Mouse (Mus musculus): ENCODE data around the gene Fut8. TPM values are rescaled to one million over a fixed set of nuclear protein-coding genes. Genes with fewer than 3 reads are reported as not detected.

The Fut8 gene
- polyA plus RNA-seq, 1 experiment from 2014 or later, result 53.5 TPM

GRCm38 (mm10) chr12:77203136-77203535, 34.8 kb upstream of the Fut8 start:
- H3K27ac ChIP-seq (replicated peaks), result no peak overlapping the region
- 91% methylated on average over 4 of the region's 4 CpGs for WGBS

DNA sequence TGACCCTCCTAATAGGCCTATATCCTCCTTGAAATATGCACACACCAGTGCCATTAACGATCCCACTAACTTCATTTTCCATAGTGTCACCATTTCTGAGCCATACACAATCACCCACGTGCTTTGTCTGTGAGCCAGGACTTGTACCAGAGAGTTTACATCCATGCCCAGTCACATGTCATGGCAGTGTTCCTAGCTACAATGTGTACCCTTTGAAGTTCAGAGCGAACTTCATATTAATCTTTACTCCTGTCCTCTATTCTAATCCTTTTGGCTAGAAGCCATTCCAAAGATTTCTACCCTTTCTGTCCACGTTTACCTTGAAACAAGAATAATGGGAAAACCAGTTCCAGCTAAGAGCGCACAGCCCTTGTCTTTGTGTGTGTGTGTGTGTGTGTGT, 31.1 kb upstream of the Fut8 start:
- ATAC-seq (ENCODE audit: low read depth), result no peak
- no peaks in the 10 kb centered on the region for H3K27me3 ChIP-seq
- 90% methylated on average over 5 of the region's 5 CpGs for WGBS

More at GRCm38 (mm10) chr12:77203136-77203535, 34.8 kb upstream of the Fut8 start:
- H3K36me3 ChIP-seq, result no peaks in the 10 kb centered on the region
- no peak for ATAC-seq (ENCODE audit: low read depth)
- H3K27me3 ChIP-seq, result no peaks in the 10 kb centered on the region
- H3K9ac ChIP-seq, result no peak overlapping the region
- H3K4me1 ChIP-seq (replicated peaks), result no peaks in the 10 kb centered on the region
- H3K4me2 ChIP-seq, result no peak overlapping the region
- no peaks in the 10 kb centered on the region for H3K9me3 ChIP-seq
- H3K4me3 ChIP-seq, result no peak overlapping the region

GRCm38 (mm10) chr12:77208056-77208455, 29.9 kb upstream of the Fut8 start:
- Histone ChIP-seq H3K9ac (no peak overlapping the region), H3K36me3 (no peaks in the 10 kb centered on the region), H3K4me2 (no peak overlapping the region), H3K4me3 (no peak overlapping the region), H3K27me3 (no peaks in the 10 kb centered on the region), H3K27ac (replicated peaks) (no peak overlapping the region), H3K9me3 (no peaks in the 10 kb centered on the region), H3K4me1 (replicated peaks) (no peaks in the 10 kb centered on the region)
- WGBS, result 91% methylated on average over 2 of the region's 2 CpGs
- no peak for ATAC-seq (ENCODE audit: low read depth)

More for the DNA sequence above, 31.1 kb upstream of the Fut8 start:
- no peaks in the 10 kb centered on the region for H3K4me1 ChIP-seq (replicated peaks)
- no peaks in the 10 kb centered on the region for H3K36me3 ChIP-seq
- H3K4me2 ChIP-seq, result no peak overlapping the region
- no peaks in the 10 kb centered on the region for H3K9me3 ChIP-seq
- no peak overlapping the region for H3K9ac ChIP-seq
- no peak overlapping the region for H3K27ac ChIP-seq (replicated peaks)
- no peak overlapping the region for H3K4me3 ChIP-seq

DNA sequence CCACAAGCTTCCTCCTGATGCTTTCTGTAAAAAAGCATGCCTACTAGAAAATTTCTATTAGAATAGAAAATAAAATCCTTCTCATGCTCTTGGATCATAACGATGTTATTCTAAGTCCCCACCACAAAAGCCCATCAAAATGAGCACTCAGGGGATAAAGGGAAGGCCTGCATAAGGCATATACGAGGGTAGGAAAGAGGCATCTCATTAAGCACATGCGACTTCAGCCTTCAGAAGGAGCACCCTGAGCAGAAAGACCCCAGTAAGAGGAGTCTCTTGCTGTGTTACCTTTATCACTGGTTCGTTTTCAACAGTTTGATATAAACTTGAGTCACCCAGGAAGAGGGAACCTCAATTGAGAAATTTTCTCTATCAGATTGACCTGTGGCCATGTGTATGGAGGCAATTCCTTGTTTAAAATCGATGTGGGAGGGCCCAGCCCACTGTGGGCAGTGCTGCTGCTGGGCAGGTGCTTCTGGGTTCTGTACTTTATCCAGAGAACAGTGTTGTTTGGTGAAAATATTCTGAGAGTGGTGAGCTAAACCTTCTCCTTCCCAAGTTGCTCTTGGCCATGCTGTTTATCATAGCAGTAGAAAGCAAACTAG, 29.2 kb upstream of the Fut8 start:
- WGBS, result 79% methylated on average over 5 of the region's 5 CpGs
- no peak for ATAC-seq (ENCODE audit: low read depth)

DNA sequence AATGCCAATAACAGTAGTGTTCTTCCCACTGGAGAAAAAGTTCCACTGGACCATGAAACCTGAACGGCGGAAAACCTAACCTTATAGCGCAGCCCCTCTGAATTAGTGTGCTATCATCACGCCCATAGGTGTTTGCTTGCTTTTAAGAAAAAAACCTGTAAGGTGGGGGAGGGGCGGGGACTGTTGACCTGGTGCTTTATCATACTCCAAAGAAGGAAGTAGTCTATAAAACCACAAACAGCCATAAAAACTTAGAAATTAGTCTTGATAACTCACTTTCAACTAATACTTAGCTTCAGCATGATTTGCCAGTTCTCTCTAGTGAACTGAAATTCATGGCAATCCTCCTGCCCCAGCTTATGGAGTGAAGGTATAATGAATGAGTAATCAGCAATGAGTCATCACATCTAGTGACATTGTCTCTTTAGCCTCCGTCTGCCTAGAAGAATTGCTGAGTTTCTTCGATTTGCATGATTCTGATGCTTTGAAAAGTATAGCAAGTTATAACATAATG, 26.2 kb upstream of the Fut8 start:
- H3K4me1 ChIP-seq (replicated peaks), result no peaks in the 10 kb centered on the region
- ATAC-seq (ENCODE audit: low read depth), result no peak
- H3K4me2 ChIP-seq, result no peak overlapping the region
- no peak overlapping the region for H3K4me3 ChIP-seq
- no peak overlapping the region for H3K27ac ChIP-seq (replicated peaks)
- no peaks in the 10 kb centered on the region for H3K9me3 ChIP-seq
- no peaks in the 10 kb centered on the region for H3K27me3 ChIP-seq
- no peaks in the 10 kb centered on the region for H3K36me3 ChIP-seq
- WGBS, result 91% methylated on average over 7 of the region's 7 CpGs
- H3K9ac ChIP-seq, result no peak overlapping the region

More for the DNA sequence above, 29.2 kb upstream of the Fut8 start:
- H3K27ac ChIP-seq (replicated peaks), result no peak overlapping the region
- no peaks in the 10 kb centered on the region for H3K36me3 ChIP-seq
- H3K27me3 ChIP-seq, result no peaks in the 10 kb centered on the region
- no peak overlapping the region for H3K9ac ChIP-seq
- H3K4me2 ChIP-seq, result no peak overlapping the region
- no peak overlapping the region for H3K4me3 ChIP-seq
- no peaks in the 10 kb centered on the region for H3K4me1 ChIP-seq (replicated peaks)
- H3K9me3 ChIP-seq, result no peaks in the 10 kb centered on the region

GRCm38 (mm10) chr12:77213896-77214564, 23.9 kb upstream of the Fut8 start:
- Histone ChIP-seq H3K9ac (no peak overlapping the region), H3K27me3 (no peaks in the 10 kb centered on the region), H3K4me1 (replicated peaks) (no peaks in the 10 kb centered on the region), H3K9me3 (no peaks in the 10 kb centered on the region), H3K36me3 (no peaks in the 10 kb centered on the region), H3K27ac (replicated peaks) (no peak overlapping the region), H3K4me3 (no peak overlapping the region), H3K4me2 (no peak overlapping the region)
- WGBS, result 82% methylated on average over 6 of the region's 6 CpGs
- no peak for ATAC-seq (ENCODE audit: low read depth)

DNA sequence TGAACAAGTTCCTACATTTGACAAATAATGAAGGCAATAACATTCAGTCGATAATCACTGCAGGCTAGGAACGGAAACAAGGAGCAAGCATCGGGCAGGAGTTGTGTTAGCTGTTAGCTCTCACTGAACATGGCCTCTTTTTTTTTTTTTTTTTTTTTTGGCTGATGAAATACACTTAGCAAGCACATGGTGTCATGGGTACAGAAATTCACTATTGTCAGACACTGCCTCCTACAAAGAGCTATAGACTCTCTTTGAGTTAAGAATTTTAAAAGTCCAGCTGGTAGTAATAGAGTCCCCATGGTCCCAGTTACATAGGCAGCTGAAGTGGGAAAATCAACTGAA, 23.4 kb upstream of the Fut8 start:
- 84% methylated on average over 3 of the region's 3 CpGs for WGBS
- Histone ChIP-seq H3K9ac (no peak overlapping the region), H3K27ac (replicated peaks) (no peak overlapping the region), H3K36me3 (no peaks in the 10 kb centered on the region), H3K27me3 (no peaks in the 10 kb centered on the region), H3K4me3 (no peak overlapping the region), H3K4me2 (no peak overlapping the region), H3K4me1 (replicated peaks) (no peaks in the 10 kb centered on the region), H3K9me3 (no peaks in the 10 kb centered on the region)
- no peak for ATAC-seq (ENCODE audit: low read depth)

DNA sequence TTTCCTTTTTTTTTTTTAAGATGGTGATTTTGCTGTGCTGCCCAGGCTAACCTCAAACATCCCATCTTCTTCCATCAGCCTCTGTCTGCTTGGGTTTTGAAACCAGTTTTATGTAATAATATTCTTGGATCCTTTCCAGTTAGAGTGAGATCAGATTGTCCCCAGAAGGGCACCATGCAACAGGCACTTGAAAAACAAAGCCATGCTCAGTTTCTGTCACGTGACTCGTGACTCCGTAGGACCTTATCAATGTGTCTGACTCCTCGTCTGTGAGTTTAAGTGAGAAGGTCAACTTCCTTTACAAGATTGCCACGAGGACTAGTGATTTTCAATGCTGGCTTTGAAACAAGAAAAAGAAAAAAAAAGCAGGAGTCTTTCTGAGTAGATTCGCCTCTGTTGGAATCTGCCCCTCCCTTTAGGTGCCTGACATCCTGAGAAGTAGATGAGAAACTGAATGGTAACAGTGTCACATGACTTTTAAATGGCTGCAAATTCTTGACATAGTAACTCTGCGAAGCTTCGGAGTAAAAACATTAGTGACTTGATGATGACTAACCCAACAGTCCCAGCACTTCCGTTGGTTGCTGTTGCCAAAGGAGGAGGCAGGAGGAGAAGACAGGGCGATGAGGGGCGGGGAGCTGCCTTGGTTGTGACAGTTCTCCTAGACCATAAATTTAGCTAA, 21.3 kb upstream of the Fut8 start:
- Histone ChIP-seq H3K4me1 (replicated peaks) (no peaks in the 10 kb centered on the region), H3K4me3 (no peak overlapping the region), H3K36me3 (no peaks in the 10 kb centered on the region), H3K9me3 (no peaks in the 10 kb centered on the region), H3K9ac (no peak overlapping the region), H3K27ac (replicated peaks) (no peak overlapping the region), H3K4me2 (no peak overlapping the region), H3K27me3 (no peaks in the 10 kb centered on the region)
- no peak for ATAC-seq (ENCODE audit: low read depth)
- 78% methylated on average over 11 of the region's 11 CpGs for WGBS

GRCm38 (mm10) chr12:77220616-77221015, 17.3 kb upstream of the Fut8 start:
- no peak overlapping the region for H3K9ac ChIP-seq
- no peak for ATAC-seq (ENCODE audit: low read depth)
- no peaks in the 10 kb centered on the region for H3K27me3 ChIP-seq
- H3K4me3 ChIP-seq, result no peak overlapping the region
- H3K4me2 ChIP-seq, result no peak overlapping the region
- 87% methylated on average over 5 of the region's 5 CpGs for WGBS
- no peak overlapping the region for H3K27ac ChIP-seq (replicated peaks)
- H3K4me1 ChIP-seq (replicated peaks), result no peaks in the 10 kb centered on the region
- H3K9me3 ChIP-seq, result no peaks in the 10 kb centered on the region
- no peaks in the 10 kb centered on the region for H3K36me3 ChIP-seq

GRCm38 (mm10) chr12:77222272-77222874, 15.6 kb upstream of the Fut8 start:
- Histone ChIP-seq H3K27me3 (no peaks in the 10 kb centered on the region), H3K4me1 (replicated peaks) (no peaks in the 10 kb centered on the region), H3K4me2 (no peak overlapping the region), H3K36me3 (no peaks in the 10 kb centered on the region), H3K27ac (replicated peaks) (no peak overlapping the region), H3K9me3 (no peaks in the 10 kb centered on the region), H3K4me3 (no peak overlapping the region), H3K9ac (no peak overlapping the region)
- no peak for ATAC-seq (ENCODE audit: low read depth)
- WGBS, result 84% methylated on average over 6 of the region's 6 CpGs

GRCm38 (mm10) chr12:77223595-77223994, 14.3 kb upstream of the Fut8 start:
- no peak overlapping the region for H3K9ac ChIP-seq
- ATAC-seq (ENCODE audit: low read depth), result no peak

GRCm38 (mm10) chr12:77224121-77224520, 13.8 kb upstream of the Fut8 start:
- ATAC-seq (ENCODE audit: low read depth), result no peak
- H3K36me3 ChIP-seq, result no peaks in the 10 kb centered on the region

More at GRCm38 (mm10) chr12:77223595-77223994, 14.3 kb upstream of the Fut8 start:
- no peaks in the 10 kb centered on the region for H3K4me1 ChIP-seq (replicated peaks)
- no peak overlapping the region for H3K4me3 ChIP-seq
- H3K36me3 ChIP-seq, result no peaks in the 10 kb centered on the region
- H3K9me3 ChIP-seq, result no peaks in the 10 kb centered on the region
- H3K27me3 ChIP-seq, result no peaks in the 10 kb centered on the region
- no peak overlapping the region for H3K4me2 ChIP-seq
- no peak overlapping the region for H3K27ac ChIP-seq (replicated peaks)
- WGBS, result 91% methylated on average over 3 of the region's 3 CpGs

More at GRCm38 (mm10) chr12:77224121-77224520, 13.8 kb upstream of the Fut8 start:
- H3K27me3 ChIP-seq, result no peaks in the 10 kb centered on the region
- H3K9me3 ChIP-seq, result no peaks in the 10 kb centered on the region
- H3K27ac ChIP-seq (replicated peaks), result no peak overlapping the region
- H3K9ac ChIP-seq, result no peak overlapping the region
- no peak overlapping the region for H3K4me3 ChIP-seq
- WGBS, result 86% methylated on average over 4 of the region's 4 CpGs
- H3K4me2 ChIP-seq, result no peak overlapping the region
- no peaks in the 10 kb centered on the region for H3K4me1 ChIP-seq (replicated peaks)

Measured in neural tube, embryonic 13.5 days (tissue).